Mouse (Mus musculus): Measurements from ENCODE around the gene Mfsd13b. TPM values are rescaled to one million over a fixed set of nuclear protein-coding genes. Genes with fewer than 3 reads are reported as not detected.
"Not testable (repeated sequence)": the region's sequence is repeated elsewhere in the genome, so short reads cannot be mapped to it uniquely, and the experiment has no call there.

Mfsd13b gene
- polyA plus RNA-seq, 1 experiment = not detected

- no peaks in the 10 kb centered on the region for H3K9me3 ChIP-seq (ENCODE audit: control insufficient read depth, low read length)
- peaks cover 9% of the 10 kb centered on the region for H3K27me3 ChIP-seq (ENCODE audit: control insufficient read depth)
- no peaks in the 10 kb centered on the region for H3K36me3 ChIP-seq (ENCODE audit: control insufficient read depth)
- H3K4me3 ChIP-seq (replicated peaks) = no peak overlapping the region
- TF ChIP-seq GATA1 (IDR thresholded peaks at IDR 0.05; ENCODE audit: low read length) (no peak), TAL1 (IDR thresholded peaks at IDR 0.05; ENCODE audit: low read length) (no peak)
- peaks cover 4% of the 10 kb centered on the region for H3K4me1 ChIP-seq (ENCODE audit: control insufficient read depth)
Observed at GRCm38 (mm10) chr7:121002407-121002928, 20.2 kb downstream of the Mfsd13b start.

GRCm38 (mm10) chr7:121003793-121004418, 21.6 kb downstream of the Mfsd13b start:
- TF ChIP-seq TAL1 (IDR thresholded peaks at IDR 0.05; ENCODE audit: low read length) = no peak
- no peak for TF ChIP-seq GATA1 (IDR thresholded peaks at IDR 0.05; ENCODE audit: low read length)
- no peaks in the 10 kb centered on the region for H3K36me3 ChIP-seq (ENCODE audit: control insufficient read depth)
- no peaks in the 10 kb centered on the region for H3K4me1 ChIP-seq (ENCODE audit: control insufficient read depth)

GRCm38 (mm10) chr7:121011794-121012689, 29.7 kb downstream of the Mfsd13b start:
- H3K4me1 ChIP-seq (ENCODE audit: control insufficient read depth) = no peaks in the 10 kb centered on the region
- H3K4me3 ChIP-seq (replicated peaks) = no peak overlapping the region
- H3K27me3 ChIP-seq (ENCODE audit: control insufficient read depth) = peaks cover 12% of the 10 kb centered on the region
- no peaks in the 10 kb centered on the region for H3K9me3 ChIP-seq (ENCODE audit: control insufficient read depth, low read length)
- TF ChIP-seq TAL1 (IDR thresholded peaks at IDR 0.05; ENCODE audit: low read length) (no peak), GATA1 (IDR thresholded peaks at IDR 0.05; ENCODE audit: low read length) (no peak)
- no peaks in the 10 kb centered on the region for H3K36me3 ChIP-seq (ENCODE audit: control insufficient read depth)

More at GRCm38 (mm10) chr7:121003793-121004418, 21.6 kb downstream of the Mfsd13b start:
- Histone ChIP-seq H3K27me3 (ENCODE audit: control insufficient read depth) (peaks cover 9% of the 10 kb centered on the region), H3K4me3 (replicated peaks) (no peak overlapping the region), H3K9me3 (ENCODE audit: control insufficient read depth, low read length) (no peaks in the 10 kb centered on the region)

GRCm38 (mm10) chr7:121014486-121014885, 32.2 kb downstream of the Mfsd13b start:
- TF ChIP-seq GATA1 (IDR thresholded peaks at IDR 0.05; ENCODE audit: low read length) (no peak), TAL1 (IDR thresholded peaks at IDR 0.05; ENCODE audit: low read length) (no peak)
- no peaks in the 10 kb centered on the region for H3K9me3 ChIP-seq (ENCODE audit: control insufficient read depth, low read length)

GRCm38 (mm10) chr7:121018778-121019177, 36.5 kb downstream of the Mfsd13b start:
- Histone ChIP-seq H3K9me3 (ENCODE audit: control insufficient read depth, low read length) (no peaks in the 10 kb centered on the region), H3K4me3 (replicated peaks) (no peak overlapping the region), H3K36me3 (ENCODE audit: control insufficient read depth) (no peaks in the 10 kb centered on the region), H3K27me3 (ENCODE audit: control insufficient read depth) (peaks cover 15% of the 10 kb centered on the region), H3K4me1 (ENCODE audit: control insufficient read depth) (no peaks in the 10 kb centered on the region)
- TF ChIP-seq TAL1 (IDR thresholded peaks at IDR 0.05; ENCODE audit: low read length) (no peak), GATA1 (IDR thresholded peaks at IDR 0.05; ENCODE audit: low read length) (no peak)

More at GRCm38 (mm10) chr7:121014486-121014885, 32.2 kb downstream of the Mfsd13b start:
- peaks cover 13% of the 10 kb centered on the region for H3K27me3 ChIP-seq (ENCODE audit: control insufficient read depth)
- H3K4me1 ChIP-seq (ENCODE audit: control insufficient read depth) = no peaks in the 10 kb centered on the region
- H3K4me3 ChIP-seq (replicated peaks) = no peak overlapping the region
- no peaks in the 10 kb centered on the region for H3K36me3 ChIP-seq (ENCODE audit: control insufficient read depth)

GRCm38 (mm10) chr7:121020277-121020676, 38.0 kb downstream of the Mfsd13b start:
- Histone ChIP-seq H3K4me3 (replicated peaks) (no peak overlapping the region), H3K4me1 (ENCODE audit: control insufficient read depth) (peaks cover 8% of the 10 kb centered on the region), H3K27me3 (ENCODE audit: control insufficient read depth) (peaks cover 10% of the 10 kb centered on the region), H3K36me3 (ENCODE audit: control insufficient read depth) (no peaks in the 10 kb centered on the region), H3K9me3 (ENCODE audit: control insufficient read depth, low read length) (no peaks in the 10 kb centered on the region)
- no peak for TF ChIP-seq GATA1 (IDR thresholded peaks at IDR 0.05; ENCODE audit: low read length)
- no peak for TF ChIP-seq TAL1 (IDR thresholded peaks at IDR 0.05; ENCODE audit: low read length)

- Histone ChIP-seq H3K4me3 (replicated peaks) (no peak overlapping the region), H3K9me3 (ENCODE audit: control insufficient read depth, low read length) (no peaks in the 10 kb centered on the region), H3K36me3 (ENCODE audit: control insufficient read depth) (no peaks in the 10 kb centered on the region), H3K4me1 (ENCODE audit: control insufficient read depth) (peaks cover 16% of the 10 kb centered on the region), H3K27me3 (ENCODE audit: control insufficient read depth) (peaks cover 27% of the 10 kb centered on the region)
- TF ChIP-seq TAL1 (IDR thresholded peaks at IDR 0.05; ENCODE audit: low read length) (no peak), GATA1 (IDR thresholded peaks at IDR 0.05; ENCODE audit: low read length) (no peak)
Observed at GRCm38 (mm10) chr7:121025221-121026008, 43.1 kb downstream of the Mfsd13b start.

- peaks cover 33% of the 10 kb centered on the region for H3K27me3 ChIP-seq (ENCODE audit: control insufficient read depth)
- TF ChIP-seq GATA1 (IDR thresholded peaks at IDR 0.05; ENCODE audit: low read length) (no peak), TAL1 (IDR thresholded peaks at IDR 0.05; ENCODE audit: low read length) (no peak)
- H3K36me3 ChIP-seq (ENCODE audit: control insufficient read depth) = no peaks in the 10 kb centered on the region
- H3K4me3 ChIP-seq (replicated peaks) = no peak overlapping the region
- peaks cover 16% of the 10 kb centered on the region for H3K4me1 ChIP-seq (ENCODE audit: control insufficient read depth)
- no peaks in the 10 kb centered on the region for H3K9me3 ChIP-seq (ENCODE audit: control insufficient read depth, low read length)
Observed at GRCm38 (mm10) chr7:121026300-121026699, 44.0 kb downstream of the Mfsd13b start.

GRCm38 (mm10) chr7:121029947-121030346, 47.6 kb downstream of the Mfsd13b start:
- not testable (repeated sequence) for H3K36me3 ChIP-seq (ENCODE audit: control insufficient read depth); H3K4me3 ChIP-seq (replicated peaks); H3K9me3 ChIP-seq (ENCODE audit: control insufficient read depth, low read length)
- peaks cover 19% of the 10 kb centered on the region for H3K4me1 ChIP-seq (ENCODE audit: control insufficient read depth)
- H3K27me3 ChIP-seq (ENCODE audit: control insufficient read depth) = peaks cover 47% of the 10 kb centered on the region
